Mouse (Mus musculus) ES-E14 (cell line): ENCODE data around the gene Clcc1.

ENCODE experiments used
- CHD2 ChIP-seq: IDR thresholded peaks from 2 replicates; pipeline ENCODE4 v1.6.1; 2014; ENCODE audit warnings: mild to moderate bottlenecking, low read depth, low read length, inconsistent platforms
- HCFC1 ChIP-seq: IDR thresholded peaks from 2 replicates; pipeline ENCODE4 v1.6.1; 2012; ENCODE audit warnings: low read length, inconsistent platforms, borderline replicate concordance; ENCODE audit not compliant: insufficient read depth
- MAFK ChIP-seq: IDR thresholded peaks from 2 replicates; pipeline ENCODE4 v1.6.1; 2014; ENCODE audit warnings: mild to moderate bottlenecking, low read depth, low read length, inconsistent platforms; ENCODE audit not compliant: insufficient read depth
- ZC3H11A ChIP-seq: IDR thresholded peaks from 2 replicates; pipeline ENCODE4 v1.6.1; 2012; ENCODE audit warnings: low read depth, mild to moderate bottlenecking, inconsistent platforms, low read length, borderline replicate concordance

DNA sequence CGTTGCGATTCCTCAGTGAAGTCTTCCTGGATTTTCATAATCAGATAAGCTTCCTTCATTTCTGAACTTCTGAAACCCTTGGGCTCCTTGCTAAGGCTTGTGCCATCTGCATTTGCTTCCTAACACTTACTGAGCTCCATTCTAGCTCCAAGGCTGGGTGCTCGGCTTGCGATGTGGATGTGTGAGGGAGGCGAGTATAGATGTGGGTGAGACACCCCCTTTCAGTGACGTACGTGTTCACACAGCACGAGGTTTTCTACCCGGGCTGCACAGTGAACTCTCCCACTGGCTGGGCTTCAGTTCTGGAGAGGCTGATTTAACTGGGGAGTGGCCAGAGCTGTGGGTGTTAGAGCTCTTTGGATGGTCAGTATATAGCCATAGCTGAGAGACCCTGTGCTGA, 4.9 kb downstream of the Clcc1 start:
- TF ChIP-seq ZC3H11A (no peak), CHD2 (no peak), MAFK (no peak), HCFC1 (no peak)
